Mouse (Mus musculus) ES-E14 (cell line): ENCODE results near the gene Nr2e3.
"Not testable (repeated sequence)": the region's sequence is repeated elsewhere in the genome, so short reads cannot be mapped to it uniquely, and the experiment has no call there.

ENCODE experiments used
- CHD2 ChIP-seq: IDR thresholded peaks from 2 replicates; pipeline ENCODE4 v1.6.1; 2014; ENCODE audit warnings: mild to moderate bottlenecking, low read depth, low read length, inconsistent platforms
- HCFC1 ChIP-seq: IDR thresholded peaks from 2 replicates; pipeline ENCODE4 v1.6.1; 2012; ENCODE audit warnings: low read length, inconsistent platforms, borderline replicate concordance; ENCODE audit not compliant: insufficient read depth
- MAFK ChIP-seq: IDR thresholded peaks from 2 replicates; pipeline ENCODE4 v1.6.1; 2014; ENCODE audit warnings: mild to moderate bottlenecking, low read depth, low read length, inconsistent platforms; ENCODE audit not compliant: insufficient read depth
- ZNF384 ChIP-seq: IDR thresholded peaks from 2 replicates; pipeline ENCODE4 v1.6.1; 2012; ENCODE audit warnings: low read depth, low read length, inconsistent platforms

- TF ChIP-seq MAFK, ZNF384, HCFC1, CHD2: not testable (repeated sequence)
Measured at GRCm38 (mm10) chr9:59958115-59958514, 2.3 kb downstream of the Nr2e3 start.
